Mouse (Mus musculus) embryonic facial prominence, embryonic 12.5 days (tissue): ENCODE data around the gene Lactb. TPM values are rescaled to one million over a fixed set of nuclear protein-coding genes. Genes with fewer than 3 reads are reported as not detected.

Experiments
- ATAC-seq: fragments of 200-750 bp; cut with Nextera tagmentation; 2 replicates; pipeline ENCODE4 v1.8.0; 2017; ENCODE audit not compliant: insufficient number of reproducible peaks, insufficient read depth, low FRiP score, low TSS enrichment
- H3K27ac ChIP-seq: fragments of 300-500 bp; sonication (generic); 2 replicates; pipeline ENCODE4 v1.5.1; 2016; ENCODE audit warnings: mild to moderate bottlenecking
- H3K27me3 ChIP-seq: fragments of 300-500 bp; sonication (generic); 2 replicates; pipeline ENCODE4 v1.6.1; 2016; ENCODE audit warnings: mild to moderate bottlenecking, moderate library complexity
- H3K36me3 ChIP-seq: fragments of 300-500 bp; sonication (generic); 2 replicates; pipeline ENCODE4 v1.6.1; 2016; ENCODE audit warnings: mild to moderate bottlenecking
- H3K4me1 ChIP-seq: fragments of 300-500 bp; sonication (generic); 2 replicates; pipeline ENCODE4 v1.6.1; 2016
- H3K4me2 ChIP-seq: fragments of 300-500 bp; sonication (generic); replicated peaks from 2 replicates; pipeline ENCODE4 v1.6.1; 2016; ENCODE audit warnings: mild to moderate bottlenecking, moderate library complexity
- H3K4me3 ChIP-seq: fragments of 300-500 bp; sonication (generic); 2 replicates; pipeline ENCODE4 v1.5.1; 2016; ENCODE audit warnings: mild to moderate bottlenecking
- H3K9ac ChIP-seq: fragments of 300-500 bp; sonication (generic); 2 replicates; pipeline ENCODE4 v1.6.1; 2016; ENCODE audit warnings: mild to moderate bottlenecking, moderate library complexity
- H3K9me3 ChIP-seq: fragments of 300-500 bp; sonication (generic); 2 replicates; pipeline ENCODE4 v1.6.1; 2016; ENCODE audit warnings: mild to moderate bottlenecking, moderate library complexity
- WGBS: fragments of 180-500 bp; shearing (Covaris S2); methylation state at CpG from one replicate; pipeline ENCODE4 v1.1.7; 2016; 5-methylcytosine and 5-hydroxymethylcytosine counted together
- polyA plus RNA-seq: library from polyadenylated mRNA; unstranded; fragments of >200 nt; fragmentation: Nextera tagmentation; extraction: Ambion mirVana; gene quantifications from 2 replicates; pipeline ENCODE4 v1.2.1, GENCODE M21; 2016

Lactb gene
- polyA plus RNA-seq, 1 experiment from 2014 or later: 10.2 TPM

- Histone ChIP-seq H3K27ac (no peak overlapping the region), H3K36me3 (no peaks in the 10 kb centered on the region), H3K4me2 (no peak overlapping the region), H3K9ac (no peak overlapping the region), H3K27me3 (no peaks in the 10 kb centered on the region), H3K9me3 (no peaks in the 10 kb centered on the region), H3K4me3 (no peak overlapping the region), H3K4me1 (peaks cover 10% of the 10 kb centered on the region; the same call in 1 of the 2 replicates)
- 86% methylated on average over 8 of the region's 8 CpGs for WGBS
- ATAC-seq: no peak
Observed at GRCm38 (mm10) chr9:66907126-66907525, 68.2 kb downstream of the Lactb start.

- 52% methylated on average over 9 of the region's 9 CpGs for WGBS
- H3K4me2 ChIP-seq: no peak overlapping the region
- H3K27me3 ChIP-seq: no peaks in the 10 kb centered on the region
- no peak overlapping the region for H3K4me3 ChIP-seq
- peaks cover 10% of the 10 kb centered on the region; the same call in 1 of the 2 replicates for H3K4me1 ChIP-seq
- ATAC-seq: no peak; the same call in 1 of the 2 replicates
- H3K9me3 ChIP-seq: no peaks in the 10 kb centered on the region
- H3K9ac ChIP-seq: no peak overlapping the region
- H3K36me3 ChIP-seq: no peaks in the 10 kb centered on the region
- H3K27ac ChIP-seq: peak overlapping the region; percentile 74
Observed at GRCm38 (mm10) chr9:66905990-66906389, 69.3 kb downstream of the Lactb start.

Other genes with a start within 250 kb of the Lactb start
- 11.4 and 12.2 TPM in 2 replicates for gene Aph1b, start 180.0 kb downstream of the Lactb start, polyA plus RNA-seq
- gene Gm10647, start 178.4 kb downstream of the Lactb start, polyA plus RNA-seq: 0.97 and 0.99 TPM in 2 replicates
- 2.9 and 3.1 TPM in 2 replicates for gene Aph1c, start 140.8 kb downstream of the Lactb start, polyA plus RNA-seq
- gene Rab8b, start 55.8 kb downstream of the Lactb start, polyA plus RNA-seq: 22.0 and 23.7 TPM in 2 replicates
- gene Rps27l, start 29.4 kb downstream of the Lactb start, polyA plus RNA-seq: 620 and 633 TPM in 2 replicates
- gene Tpm1, start 73.9 kb upstream of the Lactb start, polyA plus RNA-seq: 673 and 801 TPM in 2 replicates